Mouse (Mus musculus): ENCODE measurements around the gene Vps37c.

GRCm38 (mm10) chr19:10689470-10690166 is 1.1 kb downstream of the Vps37c start:
- TF ChIP-seq GATA1 (IDR thresholded peaks at IDR 0.05; ENCODE audit: borderline replicate concordance, low read length) (no peak), FLI1 (IDR thresholded peaks at IDR 0.05; ENCODE audit: low read length) (no peak)

All from megakaryocyte, embryonic 14.5 days (primary cell).